Mouse (Mus musculus): ENCODE data around the gene Smc3. TPM values are rescaled to one million over a fixed set of nuclear protein-coding genes. Genes with fewer than 3 reads are reported as not detected.

Smc3 gene
- total and polyA plus RNA-seq, 2 experiments from 2014 or later, result 8.3 to 24.1 TPM

- DNase-seq (ENCODE audit: low spot score) (no peak), ATAC-seq (ENCODE audit: insufficient read depth, low read depth) (no peak)
- Histone ChIP-seq H3K27ac (ENCODE audit: low read depth) (no peak overlapping the region), H3K36me3 (replicated peaks; ENCODE audit: control insufficient read depth, insufficient read depth, low read length) (no peaks in the 10 kb centered on the region), H3K9me3 (replicated peaks; ENCODE audit: control insufficient read depth, low read length) (no peaks in the 10 kb centered on the region), H3K9ac (replicated peaks; ENCODE audit: low read depth, low read length) (no peak overlapping the region), H3K4me1 (ENCODE audit: control insufficient read depth, insufficient read depth) (peaks cover 43% of the 10 kb centered on the region; the same call in 1 of the 2 replicates), H3K27me3 (ENCODE audit: control insufficient read depth, insufficient read depth, low read length) (no peaks in the 10 kb centered on the region), H3K4me2 (ENCODE audit: low read depth, low read length) (no peak overlapping the region), H3K4me3 (ENCODE audit: low read depth, low read length) (no peak overlapping the region)
- TF ChIP-seq CTCF (IDR thresholded peaks at IDR 0.05; ENCODE audit: low read depth), result no peak
- no peak for TF ChIP-seq EP300 (IDR thresholded peaks at IDR 0.05; ENCODE audit: low read depth)
- WGBS, result 58% methylated on average over 5 of the region's 5 CpGs
These were observed 57.2 kb downstream of the Smc3 start for GRCm38 (mm10) chr19:53657437-53657836.

- Histone ChIP-seq H3K27me3 (ENCODE audit: control insufficient read depth, insufficient read depth, low read length) (no peaks in the 10 kb centered on the region), H3K9ac (replicated peaks; ENCODE audit: low read depth, low read length) (no peak overlapping the region), H3K4me1 (ENCODE audit: control insufficient read depth, insufficient read depth) (peaks cover 30% of the 10 kb centered on the region; the same call in 1 of the 2 replicates), H3K36me3 (replicated peaks; ENCODE audit: control insufficient read depth, insufficient read depth, low read length) (no peaks in the 10 kb centered on the region), H3K27ac (ENCODE audit: low read depth) (peak overlapping the region; percentile 82), H3K9me3 (replicated peaks; ENCODE audit: control insufficient read depth, low read length) (no peaks in the 10 kb centered on the region), H3K4me3 (ENCODE audit: low read depth, low read length) (peak overlapping the region; percentile 26), H3K4me2 (ENCODE audit: low read depth, low read length) (peak overlapping the region; percentile 60)
- TF ChIP-seq EP300 (IDR thresholded peaks at IDR 0.05; ENCODE audit: low read depth) (peak; percentile 92), CTCF (IDR thresholded peaks at IDR 0.05; ENCODE audit: low read depth) (no peak)
- DNase-seq (ENCODE audit: low spot score), result peak; percentile 88
- peak; percentile 89 for ATAC-seq (ENCODE audit: insufficient read depth, low read depth)
- WGBS, result 38% methylated on average over 9 of the region's 9 CpGs
These were observed 60.7 kb downstream of the Smc3 start for GRCm38 (mm10) chr19:53660722-53661420.

- peak; percentile 18 for ATAC-seq (ENCODE audit: insufficient read depth, low read depth)
- Histone ChIP-seq H3K27me3 (ENCODE audit: control insufficient read depth, insufficient read depth, low read length) (no peaks in the 10 kb centered on the region), H3K36me3 (replicated peaks; ENCODE audit: control insufficient read depth, insufficient read depth, low read length) (no peaks in the 10 kb centered on the region), H3K4me3 (ENCODE audit: low read depth, low read length) (peak overlapping the region; percentile 40), H3K9ac (replicated peaks; ENCODE audit: low read depth, low read length) (peak overlapping the region; percentile 42), H3K4me1 (ENCODE audit: control insufficient read depth, insufficient read depth) (peaks cover 34% of the 10 kb centered on the region; the same call in 1 of the 2 replicates), H3K4me2 (ENCODE audit: low read depth, low read length) (peak overlapping the region; percentile 60), H3K27ac (ENCODE audit: low read depth) (peak overlapping the region; percentile 76), H3K9me3 (replicated peaks; ENCODE audit: control insufficient read depth, low read length) (no peaks in the 10 kb centered on the region)
- 28% methylated on average over 14 of the region's 14 CpGs for WGBS
- TF ChIP-seq EP300 (IDR thresholded peaks at IDR 0.05; ENCODE audit: low read depth), result no peak
- no peak for TF ChIP-seq CTCF (IDR thresholded peaks at IDR 0.05; ENCODE audit: low read depth)
- DNase-seq (ENCODE audit: low spot score), result no peak
These were observed 61.9 kb downstream of the Smc3 start for GRCm38 (mm10) chr19:53661938-53662722.

GRCm38 (mm10) chr19:53664831-53665230 is 64.6 kb downstream of the Smc3 start:
- Histone ChIP-seq H3K9ac (replicated peaks; ENCODE audit: low read depth, low read length) (no peak overlapping the region), H3K4me3 (ENCODE audit: low read depth, low read length) (no peak overlapping the region), H3K27ac (ENCODE audit: low read depth) (no peak overlapping the region), H3K27me3 (ENCODE audit: control insufficient read depth, insufficient read depth, low read length) (no peaks in the 10 kb centered on the region), H3K9me3 (replicated peaks; ENCODE audit: control insufficient read depth, low read length) (no peaks in the 10 kb centered on the region), H3K4me1 (ENCODE audit: control insufficient read depth, insufficient read depth) (peaks cover 21% of the 10 kb centered on the region), H3K36me3 (replicated peaks; ENCODE audit: control insufficient read depth, insufficient read depth, low read length) (no peaks in the 10 kb centered on the region), H3K4me2 (ENCODE audit: low read depth, low read length) (no peak overlapping the region)
- TF ChIP-seq CTCF (IDR thresholded peaks at IDR 0.05; ENCODE audit: low read depth) (no peak), EP300 (IDR thresholded peaks at IDR 0.05; ENCODE audit: low read depth) (no peak)
- 78% methylated on average over 9 of the region's 9 CpGs for WGBS
- no peak for ATAC-seq (ENCODE audit: insufficient read depth, low read depth)
- no peak for DNase-seq (ENCODE audit: low spot score)

- no peak for TF ChIP-seq CTCF (IDR thresholded peaks at IDR 0.05; ENCODE audit: low read depth)
- no peak for TF ChIP-seq EP300 (IDR thresholded peaks at IDR 0.05; ENCODE audit: low read depth)
- no peak overlapping the region for H3K4me3 ChIP-seq (ENCODE audit: low read depth, low read length)
- H3K27ac ChIP-seq (ENCODE audit: low read depth), result no peak overlapping the region
These were observed 65.2 kb downstream of the Smc3 start for GRCm38 (mm10) chr19:53665391-53665790.

More at GRCm38 (mm10) chr19:53665391-53665790, 65.2 kb downstream of the Smc3 start:
- Histone ChIP-seq H3K27me3 (ENCODE audit: control insufficient read depth, insufficient read depth, low read length) (no peaks in the 10 kb centered on the region), H3K9me3 (replicated peaks; ENCODE audit: control insufficient read depth, low read length) (no peaks in the 10 kb centered on the region), H3K4me2 (ENCODE audit: low read depth, low read length) (no peak overlapping the region), H3K9ac (replicated peaks; ENCODE audit: low read depth, low read length) (no peak overlapping the region), H3K4me1 (ENCODE audit: control insufficient read depth, insufficient read depth) (peaks cover 23% of the 10 kb centered on the region), H3K36me3 (replicated peaks; ENCODE audit: control insufficient read depth, insufficient read depth, low read length) (no peaks in the 10 kb centered on the region)
- WGBS, result 91% methylated on average over 4 of the region's 4 CpGs
- ATAC-seq (ENCODE audit: insufficient read depth, low read depth) (no peak), DNase-seq (ENCODE audit: low spot score) (no peak)
